Mouse (Mus musculus): ENCODE measurements around the gene Hist1h2ao.

DNA sequence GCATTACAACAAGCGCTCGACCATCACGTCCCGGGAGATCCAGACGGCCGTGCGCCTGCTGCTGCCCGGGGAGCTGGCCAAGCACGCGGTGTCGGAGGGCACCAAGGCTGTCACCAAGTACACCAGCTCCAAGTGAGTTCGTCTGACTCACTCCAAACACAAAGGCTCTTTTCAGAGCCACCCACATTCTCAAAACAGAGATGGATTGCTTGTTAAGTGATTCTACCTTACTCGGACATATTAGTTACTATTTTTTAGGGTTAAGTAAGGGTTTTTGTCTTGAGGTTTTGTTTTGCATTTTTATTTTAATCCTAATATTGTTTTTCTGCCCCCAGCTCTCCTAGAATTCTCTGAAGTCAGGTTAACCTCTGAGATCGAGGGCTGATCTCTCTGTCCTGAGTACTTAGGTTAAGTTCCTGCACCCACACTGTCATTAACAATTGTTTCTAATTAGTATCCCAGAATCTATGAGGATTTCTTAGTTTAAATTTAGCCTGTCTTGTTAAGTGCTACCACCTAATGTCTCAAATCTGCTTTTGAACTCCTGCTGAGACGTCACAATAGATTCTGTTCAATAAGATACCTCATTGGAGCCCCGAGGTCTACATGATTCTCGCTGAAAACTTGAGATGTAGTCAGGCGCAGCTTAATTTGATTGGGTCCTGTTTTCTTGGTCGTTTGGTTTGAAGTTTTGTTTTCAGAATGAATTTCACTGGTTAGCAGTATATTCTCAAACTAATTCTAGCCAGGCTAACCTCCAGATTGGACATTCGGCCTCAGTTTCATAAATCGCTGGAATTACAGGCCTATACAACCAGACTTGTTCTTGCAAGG, 22.3 kb upstream of the Hist1h2ao start:
- TF ChIP-seq MAX (IDR thresholded peaks at IDR 0.05) = no peak
- no peak for TF ChIP-seq USF1 (IDR thresholded peaks at IDR 0.05; ENCODE audit: low read depth)

All from C2C12 (cell line).